Mouse (Mus musculus) heart, adult 2 months (tissue): Measurements from ENCODE around the gene Plekha5.

ENCODE experiments used
- CTCF ChIP-seq: fragments of 200-600 bp; IDR thresholded peaks from 2 replicates; pipeline ENCODE4 v1.8.1; 2022; ENCODE audit warnings: antibody characterized with exemption, mild to moderate bottlenecking, moderate library complexity
- EP300 ChIP-seq: fragments of 200-500 bp; IDR thresholded peaks from 2 replicates; pipeline ENCODE4 v1.6.1; 2011; ENCODE audit warnings: low read depth, low read length, control low read depth; ENCODE audit not compliant: insufficient read depth

DNA sequence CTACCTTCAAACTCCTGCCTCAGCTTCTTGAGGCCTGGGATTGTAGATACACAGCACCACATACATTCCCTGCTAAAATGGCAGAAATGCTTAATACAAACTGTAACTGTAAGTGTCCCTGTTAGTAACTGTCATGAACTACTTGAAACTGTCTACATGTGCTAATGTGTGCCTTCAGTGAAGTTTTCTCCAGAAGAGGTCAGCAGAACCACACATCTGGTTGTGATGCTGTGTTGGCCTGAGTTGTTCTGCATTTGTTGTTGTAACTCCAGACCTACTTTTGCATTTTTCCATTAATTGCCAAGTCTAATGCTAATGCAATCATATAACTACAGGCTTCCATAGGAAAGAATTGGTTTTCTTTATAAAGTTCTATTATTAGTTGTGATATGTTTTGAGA, 222.1 kb downstream of the Plekha5 start:
- peak; percentile 34; the same call in 1 of the 2 replicates for TF ChIP-seq CTCF
- TF ChIP-seq EP300, result no peak
